ENCODE assay signal across 8 mouse cellular contexts in the genomic region with DNA sequence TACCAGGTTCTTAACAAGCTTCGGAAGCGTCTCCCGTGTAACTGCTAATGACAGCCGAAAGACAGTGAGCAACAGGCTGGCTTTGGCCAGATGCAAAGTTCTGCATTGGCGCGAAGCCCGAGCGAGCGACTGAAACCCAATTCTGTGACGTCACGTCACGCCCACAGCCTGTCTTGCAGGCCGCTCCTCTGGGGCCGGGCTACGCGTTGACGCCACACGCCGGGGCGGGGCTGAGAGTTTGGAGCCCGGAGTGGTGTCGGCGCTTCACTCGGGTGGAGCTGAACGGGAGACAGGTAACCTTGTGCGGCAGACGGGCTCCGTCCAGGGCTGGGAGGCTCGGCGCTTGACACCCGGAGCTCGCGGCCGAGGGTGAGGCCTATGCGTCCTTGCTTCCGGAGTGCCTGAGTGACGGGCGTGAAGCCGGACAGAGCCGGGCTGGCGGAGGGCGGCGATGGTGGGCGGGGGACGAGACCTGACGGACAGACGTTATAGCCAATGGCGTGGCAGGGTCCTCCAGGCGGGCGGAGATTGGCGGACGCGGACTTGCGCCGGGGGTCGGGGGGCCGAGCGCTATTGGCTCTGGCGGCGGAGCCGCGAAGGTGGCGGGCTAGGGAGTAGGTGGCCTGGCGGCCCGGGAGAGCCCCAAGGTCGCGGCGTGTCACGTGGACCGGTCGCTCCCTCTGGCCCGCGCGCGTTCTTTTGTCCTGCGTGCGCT. TPM values are rescaled to one million over a fixed set of nuclear protein-coding genes. Genes with fewer than 3 reads are reported as not detected.
DNase-seq lines count a peak whose midpoint lies in the region; ATAC-seq and TF ChIP-seq lines count a peak whose summit lies in the region.

A gene (plus strand): TSS at position 233 of the 715 bp plus-strand sequence.

- peak within 1 kb of the TSS; percentile 72 to 98 (median 83) for H3K4me3 ChIP-seq in CH12.LX (replicated peaks in 1 of 3; ENCODE audit: low read depth in 2 of 3, low read length in 2 of 3, poor library complexity in 1 of 3)
- H3K4me3 ChIP-seq in forebrain, embryonic 11.5 days (ENCODE audit: low read depth, low read length), result peak within 1 kb of the TSS; percentile 80
- H3K4me3 ChIP-seq in heart, embryonic 16.5 days (ENCODE audit: low read length), result peak within 1 kb of the TSS; percentile 71
- peak within 1 kb of the TSS; percentile 89 for H3K4me3 ChIP-seq in liver, embryonic 15.5 days (replicated peaks)
- peak within 1 kb of the TSS; percentile 73 for H3K4me3 ChIP-seq in neural tube, embryonic 12.5 days

- TF ChIP-seq CTCF in CH12.LX (conservative IDR thresholded peaks at IDR 0.05 in 1 of 2, IDR thresholded peaks at IDR 0.05 in 1 of 2; ENCODE audit: low read depth in 2 of 2, low read length in 2 of 2), result no peak

- WGBS in forebrain, embryonic 11.5 days, result 0% methylated on average over 73 of the region's 77 CpGs
- under 1% methylated on average over 66 of the region's 77 CpGs for WGBS in heart, embryonic 16.5 days
- WGBS in liver, embryonic 15.5 days (ENCODE audit: insufficient replicate concordance), result under 1% methylated on average over 77 of the region's 77 CpGs
- WGBS in neural tube, embryonic 12.5 days, result under 1% methylated on average over 77 of the region's 77 CpGs

- peak within 1 kb of the TSS; percentile 84 for H3K4me2 ChIP-seq in CH12.LX (ENCODE audit: insufficient read depth, low read depth, poor library complexity, severe bottlenecking)
- peak within 1 kb of the TSS; percentile 93 for H3K4me2 ChIP-seq in forebrain, embryonic 11.5 days (ENCODE audit: low read depth, low read length, severe bottlenecking)
- peak within 1 kb of the TSS; percentile 83 for H3K4me2 ChIP-seq in heart, embryonic 16.5 days (ENCODE audit: low read depth, low read length)
- H3K4me2 ChIP-seq in liver, embryonic 15.5 days, result peak within 1 kb of the TSS; percentile 79
- H3K4me2 ChIP-seq in neural tube, embryonic 12.5 days (replicated peaks), result peak within 1 kb of the TSS; percentile 75

- H3K36me3 ChIP-seq in CH12.LX (replicated peaks in 1 of 2; ENCODE audit: control insufficient read depth in 1 of 2, insufficient read depth in 1 of 2, low read length in 1 of 2), result peaks cover 2 to 13% of the 10 kb centered on the region in 2 experiments
- H3K36me3 ChIP-seq in forebrain, embryonic 11.5 days (ENCODE audit: control insufficient read depth, insufficient read depth, low read length), result no peaks in the 10 kb centered on the region
- H3K36me3 ChIP-seq in heart, embryonic 16.5 days (ENCODE audit: control insufficient read depth, insufficient read depth), result no peaks in the 10 kb centered on the region
- peaks cover under 1% of the 10 kb centered on the region for H3K36me3 ChIP-seq in liver, embryonic 15.5 days (replicated peaks)
- no peaks in the 10 kb centered on the region for H3K36me3 ChIP-seq in neural tube, embryonic 12.5 days

- no peak for TF ChIP-seq EP300 in CH12.LX (IDR thresholded peaks at IDR 0.05; ENCODE audit: low read length)

- H3K27me3 ChIP-seq in CH12.LX (replicated peaks), result peaks cover 2% of the 10 kb centered on the region
- H3K27me3 ChIP-seq in forebrain, embryonic 11.5 days (ENCODE audit: control insufficient read depth, insufficient read depth, low read length), result no peaks in the 10 kb centered on the region
- no peaks in the 10 kb centered on the region for H3K27me3 ChIP-seq in heart, embryonic 16.5 days (ENCODE audit: control insufficient read depth, insufficient read depth, low read length)
- H3K27me3 ChIP-seq in liver, embryonic 15.5 days, result no peaks in the 10 kb centered on the region
- no peaks in the 10 kb centered on the region for H3K27me3 ChIP-seq in neural tube, embryonic 12.5 days (replicated peaks)

- peak; percentile 100 for DNase-seq in CH12.LX (ENCODE audit: extremely low read depth)
- DNase-seq in c-Kit-positive CD71-positive TER-119-negative erythroid progenitor cells, embryonic 14.5 days (ENCODE audit: low read depth), result peak; percentile 99
- DNase-seq in forebrain, embryonic 11.5 days (ENCODE audit: low spot score), result peak; percentile 99
- peak; percentile 99 to 100 for DNase-seq in kidney, postnatal 36 days
- peak; percentile 94 for DNase-seq in telencephalon, adult 2 months (ENCODE audit: low read depth, low spot score)

- H3K9me3 ChIP-seq in CH12.LX (replicated peaks; ENCODE audit: low read length), result no peaks in the 10 kb centered on the region
- H3K9me3 ChIP-seq in forebrain, embryonic 11.5 days (ENCODE audit: control insufficient read depth, low read length), result no peaks in the 10 kb centered on the region
- no peaks in the 10 kb centered on the region for H3K9me3 ChIP-seq in heart, embryonic 16.5 days (replicated peaks; ENCODE audit: control insufficient read depth, low read length)
- no peaks in the 10 kb centered on the region for H3K9me3 ChIP-seq in liver, embryonic 15.5 days (replicated peaks)
- H3K9me3 ChIP-seq in neural tube, embryonic 12.5 days, result no peaks in the 10 kb centered on the region

- TF ChIP-seq RAD21 in CH12.LX (IDR thresholded peaks at IDR 0.05; ENCODE audit: low read depth, low read length), result no peak

- H3K9ac ChIP-seq in CH12.LX (ENCODE audit: insufficient read depth, low read depth), result peak within 1 kb of the TSS; percentile 92
- H3K9ac ChIP-seq in forebrain, embryonic 11.5 days (ENCODE audit: low read length), result peak within 1 kb of the TSS; percentile 62
- H3K9ac ChIP-seq in heart, embryonic 16.5 days (ENCODE audit: low read length), result peak within 1 kb of the TSS; percentile 88
- H3K9ac ChIP-seq in liver, embryonic 15.5 days, result peak within 1 kb of the TSS; percentile 88
- peak within 1 kb of the TSS; percentile 67 for H3K9ac ChIP-seq in neural tube, embryonic 12.5 days

- in situ Hi-C loops in CH12.LX (cut with MboI; ENCODE audit: low pct_ligation_motif_present, low pct_unique_long_range_greater_than_20kb, low sequenced_read_pairs), result no loop called here

- peak; percentile 98 for ATAC-seq in forebrain, embryonic 11.5 days (replicated peaks; ENCODE audit: low FRiP score)
- peak; percentile 96 for ATAC-seq in heart, embryonic 16.5 days (replicated peaks; ENCODE audit: extremely low read depth, insufficient read depth, low FRiP score)
- ATAC-seq in liver, embryonic 15.5 days (ENCODE audit: insufficient read depth), result peak; percentile 89
- peak; percentile 98 for ATAC-seq in neural tube, embryonic 12.5 days (ENCODE audit: low FRiP score, low read depth)

- dilution Hi-C loops in CH12.LX (cut with MboI; ENCODE audit: extremely low pct_ligation_motif_present, extremely low pct_unique_long_range_greater_than_20kb, low sequenced_read_pairs), result no loop called here

- H3K4me1 ChIP-seq in CH12.LX (ENCODE audit: control insufficient read depth in 1 of 2, insufficient read depth in 2 of 2), result peaks cover 6 to 34% of the 10 kb centered on the region in 2 experiments; a peak in 3 of 4 replicates
- H3K4me1 ChIP-seq in forebrain, embryonic 11.5 days (replicated peaks; ENCODE audit: control insufficient read depth, insufficient read depth, low read length), result peaks cover 6% of the 10 kb centered on the region; the same call in 1 of the 2 replicates
- H3K4me1 ChIP-seq in heart, embryonic 16.5 days (ENCODE audit: control insufficient read depth, insufficient read depth, low read length), result peaks cover 8% of the 10 kb centered on the region
- H3K4me1 ChIP-seq in liver, embryonic 15.5 days (replicated peaks), result peaks cover 48% of the 10 kb centered on the region
- 0 out of 2 replicates have a peak, but pooled peaks cover 7% of the 10 kb centered on the region for H3K4me1 ChIP-seq in neural tube, embryonic 12.5 days

- TF ChIP-seq POLR2A in CH12.LX (IDR thresholded peaks at IDR 0.05; ENCODE audit: low read depth, low read length), result peak; percentile 97

- peaks cover 38% of the 10 kb centered on the region for H3K79me2 ChIP-seq in CH12.LX (replicated peaks; ENCODE audit: control insufficient read depth, extremely low read depth, insufficient read depth, poor library complexity, severe bottlenecking)

- H3K27ac ChIP-seq in CH12.LX (ENCODE audit: insufficient read depth, low read depth), result peak within 1 kb of the TSS; percentile 90
- peak within 1 kb of the TSS; percentile 57; the same call in 1 of the 2 replicates for H3K27ac ChIP-seq in forebrain, embryonic 11.5 days (ENCODE audit: low read depth, low read length)
- H3K27ac ChIP-seq in heart, embryonic 16.5 days (ENCODE audit: low read length), result peak within 1 kb of the TSS; percentile 98
- H3K27ac ChIP-seq in liver, embryonic 15.5 days (replicated peaks), result peak within 1 kb of the TSS; percentile 96
- peak within 1 kb of the TSS; percentile 82 for H3K27ac ChIP-seq in neural tube, embryonic 12.5 days

TF ChIP-seq in CH12.LX, 34 proteins besides CTCF, POLR2A, EP300 and RAD21 (continues in another document):
- no peak for TF ChIP-seq MAFK (IDR thresholded peaks at IDR 0.05; ENCODE audit: insufficient replicate concordance, low read length)
- TF ChIP-seq ETS1 (conservative IDR thresholded peaks at IDR 0.05; ENCODE audit: low read depth, low read length), result peak; percentile 54
- no peak for TF ChIP-seq ZNF384 (IDR thresholded peaks at IDR 0.05; ENCODE audit: low read depth, low read length)
- peak; percentile 50; the same call in 1 of the 2 replicates for TF ChIP-seq BHLHE40 (IDR thresholded peaks at IDR 0.05; ENCODE audit: low read depth, low read length)
- peak; percentile 51; the same call in 1 of the 2 replicates for TF ChIP-seq ELF1 (IDR thresholded peaks at IDR 0.05; ENCODE audit: low read depth, low read length)
- peak; percentile 48; the same call in 1 of the 2 replicates for TF ChIP-seq JUND (conservative IDR thresholded peaks at IDR 0.05; ENCODE audit: low read depth, low read length)
- TF ChIP-seq MYC (IDR thresholded peaks at IDR 0.05; ENCODE audit: low read depth, low read length), result peak; percentile 65; the same call in 1 of the 2 replicates
- no peak for TF ChIP-seq USF2 (conservative IDR thresholded peaks at IDR 0.05; ENCODE audit: low read depth, low read length)
- TF ChIP-seq NELFE (IDR thresholded peaks at IDR 0.05; ENCODE audit: low read depth, low read length), result peak; percentile 82
- peak; percentile 54; the same call in 1 of the 2 replicates for TF ChIP-seq MEF2A (IDR thresholded peaks at IDR 0.05; ENCODE audit: borderline replicate concordance, low read depth, low read length)
- TF ChIP-seq GABPA (IDR thresholded peaks at IDR 0.05; ENCODE audit: insufficient replicate concordance, low read depth, low read length), result peak; percentile 57
- TF ChIP-seq ZMIZ1 (IDR thresholded peaks at IDR 0.05; ENCODE audit: low read depth, low read length), result peak; percentile 77
- 0 out of 2 replicates have a peak, but pooled peaks have one; percentile 7 for TF ChIP-seq POLR2AphosphoS2 (IDR thresholded peaks at IDR 0.05; ENCODE audit: low read depth, low read length)

RNA-seq across cellular contexts. Expression of the gene that starts here (rescaled TPM):
- total RNA-seq in CH12.LX (2012; rRNA removed) (120 TPM in 2 replicates), CH12.LX (2014; rRNA removed) (43.7 and 47.1 TPM in 2 replicates)
- polyA plus RNA-seq in CH12.LX (2012; ENCODE audit: insufficient read length, low read depth), result 157 and 173 TPM in 2 replicates
- polyA plus RNA-seq in forebrain, embryonic 11.5 days (2014; fragmentation: Nextera tagmentation; extraction: Ambion mirVana), result 105 and 109 TPM in 2 replicates
- 316 and 340 TPM in 2 replicates for polyA plus RNA-seq in heart, embryonic 16.5 days (2015; fragmentation: Nextera tagmentation; extraction: Ambion mirVana)
- 89.7 and 97.6 TPM in 2 replicates for polyA plus RNA-seq in liver, embryonic 15.5 days (2015; fragmentation: Nextera tagmentation; extraction: Ambion mirVana)
- 93.8 and 103 TPM in 2 replicates for polyA plus RNA-seq in neural tube, embryonic 12.5 days (2016; fragmentation: Nextera tagmentation; extraction: Ambion mirVana)

Comparison
In these comparisons a context has a peak if more than half of its experiments do, and no peak if none do; other contexts are left out.
1. Peak in every context shown above with its lines: DNase-seq, ATAC-seq, H3K4me3 ChIP-seq and H3K27ac ChIP-seq.